ENCODE assay signal across 14 mouse cellular contexts in the genomic region with DNA sequence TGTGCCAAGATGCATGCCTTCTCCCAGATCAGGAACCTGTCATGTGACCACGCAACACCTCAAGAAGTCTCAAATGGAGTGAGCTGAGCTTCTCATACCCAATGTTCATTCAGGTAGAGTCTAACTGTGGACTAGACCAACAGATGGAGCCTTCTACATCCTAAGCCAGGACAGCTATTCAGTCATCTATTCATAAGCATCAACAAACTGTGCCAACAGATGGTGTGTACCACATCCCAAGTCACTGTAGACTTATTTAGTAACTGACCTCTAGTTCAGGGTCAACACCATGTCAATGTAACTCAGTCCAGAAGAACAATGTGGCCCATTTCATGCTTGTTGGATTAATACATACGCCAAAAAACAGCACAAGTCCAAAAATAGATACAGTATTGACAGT.
"Had no signal": no experiment of that assay in that cellular context is flagged by ENCODE, and none has a peak within 500 bp of the region (broad histone marks: within the 10 kb centered on the region; RNA-seq: fewer than 3 reads in every experiment).

No protein-coding gene starts in this region.

- H3K4me3 ChIP-seq: neural tube, embryonic 15.5 days; stomach, embryonic 15.5 days had no signal

- DNase-seq: retina, postnatal 1 day; right cerebral cortex, adult 18-20 months; right cerebral cortex, postnatal 14 days; right cerebral cortex, postnatal 25 days; right cerebral cortex, postnatal 4 days; spleen, adult 18-20 months; thymus, adult 18-20 months; thymus, adult 2 months; thymus, postnatal 14 days; thymus, postnatal 25 days; thymus, postnatal 36 days; thymus, postnatal 4 days had no signal

- H3K4me1 ChIP-seq: stomach, embryonic 15.5 days had no signal
